Mouse (Mus musculus) bone marrow macrophage, adult 2 months (primary cell): ENCODE data around the gene Gm4981. TPM values are rescaled to one million over a fixed set of nuclear protein-coding genes. Genes with fewer than 3 reads are reported as not detected.
A peak's percentile ranks its signal among the peaks of the same experiment; 100 is the strongest.
"Not testable (repeated sequence)": the region's sequence is repeated elsewhere in the genome, so short reads cannot be mapped to it uniquely, and the experiment has no call there.

ENCODE experiments used
- H3K27ac ChIP-seq: 2 replicates; pipeline ENCODE4 v1.5.1; 2012; ENCODE audit warnings: low read depth, low read length; ENCODE audit not compliant: insufficient read depth
- H3K4me1 ChIP-seq: 2 replicates; pipeline ENCODE4 v1.6.1; 2012; ENCODE audit warnings: low read length; ENCODE audit not compliant: control insufficient read depth, insufficient read depth
- H3K4me3 ChIP-seq: 2 replicates; pipeline ENCODE4 v1.5.1; 2012; ENCODE audit warnings: mild to moderate bottlenecking, low read length, moderate library complexity; ENCODE audit not compliant: insufficient read depth
- CTCF ChIP-seq: IDR thresholded peaks from 2 replicates; pipeline ENCODE4 v1.5.1; 2012; ENCODE audit warnings: low read depth, mild to moderate bottlenecking, low read length, moderate library complexity
- POLR2A ChIP-seq: IDR thresholded peaks from 2 replicates; pipeline ENCODE4 v1.6.1; 2012; ENCODE audit warnings: mild to moderate bottlenecking, low read depth, low read length, borderline replicate concordance
- polyA plus RNA-seq: library from polyadenylated mRNA; stranded (reverse); fragments of >200 nt; gene quantifications from 2 replicates; pipeline ENCODE4 v1.2.4, GENCODE M21; 2012; ENCODE audit not compliant: missing spikeins, insufficient read depth, insufficient read length

Gene Gm4981
- polyA plus RNA-seq, 1 experiment: not detected

- not testable (repeated sequence) for H3K4me3 ChIP-seq, H3K27ac ChIP-seq, H3K4me1 ChIP-seq
- peak; percentile 16; the same call in 1 of the 2 replicates for TF ChIP-seq CTCF
Observed at GRCm38 (mm10) chr10:58231779-58232640, 4.5 kb downstream of the Gm4981 start.

GRCm38 (mm10) chr10:58231088-58231487 lies 5.4 kb downstream of the Gm4981 start:
- not testable (repeated sequence) for H3K4me3 ChIP-seq, H3K4me1 ChIP-seq, H3K27ac ChIP-seq

- not testable (repeated sequence) for H3K4me1 ChIP-seq, H3K27ac ChIP-seq
Observed at GRCm38 (mm10) chr10:58230021-58230420, 6.5 kb downstream of the Gm4981 start.

GRCm38 (mm10) chr10:58227798-58228197 lies 8.7 kb downstream of the Gm4981 start:
- not testable (repeated sequence) for H3K4me3 ChIP-seq, H3K4me1 ChIP-seq, H3K27ac ChIP-seq

More at GRCm38 (mm10) chr10:58230021-58230420, 6.5 kb downstream of the Gm4981 start:
- H3K4me3 ChIP-seq: not testable (repeated sequence)

GRCm38 (mm10) chr10:58226357-58226756 lies 10.1 kb downstream of the Gm4981 start:
- not testable (repeated sequence) for H3K4me1 ChIP-seq, H3K4me3 ChIP-seq, H3K27ac ChIP-seq

- not testable (repeated sequence) for H3K4me1 ChIP-seq, H3K27ac ChIP-seq, H3K4me3 ChIP-seq
Observed at GRCm38 (mm10) chr10:58224827-58225785, 11.4 kb downstream of the Gm4981 start, which contains the start of gene AW822073. Gene AW822073, minus strand, starts transcription at chr10:58224930.

- H3K27ac ChIP-seq, H3K4me3 ChIP-seq, H3K4me1 ChIP-seq: not testable (repeated sequence)
Observed at GRCm38 (mm10) chr10:58223972-58224805, 12.3 kb downstream of the Gm4981 start.

GRCm38 (mm10) chr10:58223161-58223560 lies 13.3 kb downstream of the Gm4981 start:
- not testable (repeated sequence) for H3K27ac ChIP-seq, H3K4me3 ChIP-seq

GRCm38 (mm10) chr10:58221571-58221970 lies 14.9 kb downstream of the Gm4981 start:
- H3K4me3 ChIP-seq, H3K4me1 ChIP-seq, H3K27ac ChIP-seq: not testable (repeated sequence)

More at GRCm38 (mm10) chr10:58223161-58223560, 13.3 kb downstream of the Gm4981 start:
- H3K4me1 ChIP-seq: not testable (repeated sequence)

- Histone ChIP-seq H3K27ac (no peak overlapping the region), H3K4me3 (no peak overlapping the region), H3K4me1 (no peaks in the 10 kb centered on the region)
- TF ChIP-seq POLR2A (no peak), CTCF (no peak)
Observed at GRCm38 (mm10) chr10:58220726-58221125, 15.8 kb downstream of the Gm4981 start.
